Mouse (Mus musculus): ENCODE measurements around the gene Chst11.

DNA sequence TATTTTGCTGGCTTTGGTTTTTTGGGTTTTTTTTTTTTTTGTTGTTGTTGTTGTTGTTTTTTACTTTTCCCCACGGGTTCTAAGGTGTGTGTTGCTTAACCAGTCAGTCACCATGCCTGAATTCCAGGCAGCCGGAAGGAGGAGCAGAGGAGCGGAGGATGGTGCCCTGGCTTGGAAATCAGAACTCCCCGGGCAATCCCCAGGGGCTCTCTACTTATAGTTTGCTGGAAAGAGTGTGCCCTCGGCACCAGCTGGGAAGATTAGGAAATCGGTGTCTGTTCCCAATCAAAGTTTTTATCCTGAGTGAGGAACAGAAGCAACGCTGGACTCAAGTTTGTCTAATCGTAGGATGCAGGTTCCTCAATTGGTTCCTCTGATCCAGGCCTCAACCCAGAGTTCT is 143.1 kb downstream of the Chst11 start:
- no peak for TF ChIP-seq EP300 (IDR thresholded peaks at IDR 0.05; ENCODE audit: low read depth)
- TF ChIP-seq CTCF (IDR thresholded peaks at IDR 0.05; ENCODE audit: low read depth): no peak
